Mouse (Mus musculus) brain, adult 2 months (tissue): ENCODE measurements at regions not wholly inside any gene's neighbourhood (a gene's known extent, or its start where the extent isn't known, plus 50 kb on each side); places are given as distances from the start of the nearest gene placed in this dataset.

Source experiments
- DNase-seq: peaks from one replicate; pipeline ENCODE4 v3.0.0; 2011; ENCODE audit warnings: low read depth, low spot score

DNA sequence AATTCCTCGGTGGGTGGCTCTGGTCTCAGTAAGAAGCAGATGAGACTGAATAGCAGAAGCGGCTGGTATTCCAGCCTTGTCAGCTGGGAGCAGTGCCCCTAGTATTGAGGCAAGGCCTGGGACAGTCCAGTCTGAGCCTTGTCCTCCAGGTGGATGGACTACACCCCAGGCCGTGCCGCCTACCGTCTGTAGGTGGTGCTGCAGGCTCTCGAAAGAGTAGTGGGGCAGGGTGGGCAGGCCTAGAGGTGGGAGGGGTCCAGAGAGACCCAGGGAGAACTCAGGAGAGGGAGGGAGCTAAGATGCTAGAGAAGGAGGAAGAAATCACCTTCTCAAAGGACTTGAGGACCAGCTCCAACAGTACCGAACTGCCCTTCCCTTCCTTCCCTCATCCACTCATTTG is 326.0 kb downstream of the Matn1 start:
- peak; percentile 39 for DNase-seq

DNA sequence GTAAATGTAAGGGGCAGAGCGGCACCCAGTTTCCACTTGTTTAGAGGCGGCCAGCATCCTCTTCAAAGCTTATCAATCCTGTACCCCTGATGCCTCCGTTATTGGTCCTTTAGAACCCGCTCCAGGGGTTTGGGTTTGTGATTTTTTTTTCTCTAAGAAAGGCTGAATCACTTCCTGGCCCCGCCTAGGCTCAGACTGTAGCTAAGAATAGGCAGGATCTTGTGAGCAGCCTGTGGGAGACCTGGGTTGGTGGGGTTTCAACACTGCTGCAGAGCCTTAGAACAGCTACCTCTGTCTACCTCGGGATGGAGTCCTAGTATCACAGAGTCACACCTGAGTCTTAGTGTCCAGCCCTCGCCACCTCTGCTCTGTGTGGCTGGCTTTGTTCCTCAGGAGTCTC is 327.9 kb downstream of the Matn1 start:
- DNase-seq: peak; percentile 77

DNA sequence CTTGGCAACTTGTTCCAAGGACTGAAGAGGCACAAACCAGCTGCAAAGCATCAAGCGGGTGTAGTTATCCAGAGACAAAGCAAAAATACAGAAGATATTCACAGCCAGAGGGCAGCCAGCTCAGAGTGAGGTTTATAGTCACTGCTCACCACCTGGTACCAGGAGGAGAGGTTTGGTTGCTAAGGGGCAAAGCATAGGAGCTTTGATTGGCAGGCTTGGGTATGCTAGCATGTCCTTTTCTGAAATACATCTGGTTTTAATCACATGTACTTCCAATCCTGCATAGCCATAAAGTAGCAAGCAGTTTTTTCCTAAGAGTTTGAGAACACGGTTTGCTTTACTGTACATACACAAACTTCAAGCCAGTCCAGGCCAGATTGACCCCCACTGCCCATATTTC is 349.4 kb downstream of the Matn1 start:
- DNase-seq: no peak

DNA sequence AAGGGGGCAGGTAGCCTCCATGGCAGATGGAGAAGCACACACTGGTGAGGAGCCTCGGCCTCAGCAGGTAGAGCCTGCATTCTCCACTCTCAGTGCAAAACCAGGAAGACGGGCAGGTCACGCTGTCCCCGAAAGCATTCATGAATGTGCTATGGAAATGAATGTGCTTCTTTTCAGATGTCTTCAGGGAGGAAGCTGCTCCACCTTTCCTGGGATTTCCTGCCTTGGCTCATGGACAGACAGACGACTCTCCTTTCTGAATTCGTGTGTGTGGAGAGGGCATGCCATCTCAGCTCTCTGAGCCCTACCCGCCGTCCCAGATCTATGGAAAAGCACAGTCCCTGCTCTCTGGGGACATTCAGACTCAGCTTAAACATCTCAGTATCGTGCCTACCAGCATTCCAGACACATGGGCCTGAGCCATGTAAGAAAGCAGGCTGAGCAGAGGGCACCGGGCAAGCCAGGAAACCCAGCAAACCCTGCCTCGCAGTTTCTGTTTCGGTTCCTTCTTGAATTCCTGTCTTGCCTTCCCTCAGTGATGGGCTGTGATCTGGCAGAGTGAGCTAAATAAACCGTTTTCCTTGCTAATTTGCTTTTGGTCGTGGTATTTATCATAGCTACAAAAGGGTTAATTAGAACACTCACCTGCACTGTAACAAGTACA is 354.0 kb downstream of the Matn1 start:
- no peak for DNase-seq

DNA sequence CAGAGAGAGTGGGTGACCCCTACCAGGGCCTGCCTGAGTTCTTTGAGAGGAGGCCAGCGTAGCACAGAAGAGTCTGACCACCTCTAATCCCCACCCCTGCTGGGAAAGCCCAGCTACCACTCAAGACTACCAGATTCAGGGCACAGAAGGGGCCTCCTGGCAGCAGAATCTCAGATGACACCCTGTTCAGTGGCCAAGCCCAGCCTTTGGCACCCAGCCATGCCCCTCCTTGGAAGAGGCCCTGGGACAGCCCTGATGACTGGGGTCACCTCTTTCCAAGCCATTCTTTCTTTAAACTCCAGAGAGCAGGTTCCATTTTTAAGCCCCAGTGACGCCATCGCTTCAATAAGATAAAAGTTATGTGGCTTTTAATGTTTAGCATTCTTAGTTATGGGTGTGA is 359.8 kb downstream of the Matn1 start:
- DNase-seq: no peak

DNA sequence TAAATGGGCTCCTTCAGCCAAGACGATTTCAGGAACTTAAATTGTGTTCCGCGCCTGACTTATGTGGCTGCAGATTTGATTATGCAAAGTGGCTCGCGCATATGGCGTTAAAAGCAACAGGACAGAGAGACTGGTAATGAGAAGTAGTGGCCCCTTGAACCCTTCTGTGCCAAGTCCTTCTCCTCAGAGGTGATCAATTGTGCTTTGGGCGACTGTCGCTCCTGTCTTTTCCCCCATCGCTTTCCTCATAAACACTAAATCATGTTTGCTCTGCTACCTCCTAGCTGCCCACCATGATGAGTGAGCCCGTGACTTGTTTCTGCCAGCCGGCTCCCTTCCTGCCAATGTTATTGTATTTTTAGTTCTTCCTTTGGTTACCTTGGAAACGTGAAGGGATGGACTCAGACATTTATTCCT is 360.2 kb downstream of the Matn1 start:
- peak; percentile 84 for DNase-seq

DNA sequence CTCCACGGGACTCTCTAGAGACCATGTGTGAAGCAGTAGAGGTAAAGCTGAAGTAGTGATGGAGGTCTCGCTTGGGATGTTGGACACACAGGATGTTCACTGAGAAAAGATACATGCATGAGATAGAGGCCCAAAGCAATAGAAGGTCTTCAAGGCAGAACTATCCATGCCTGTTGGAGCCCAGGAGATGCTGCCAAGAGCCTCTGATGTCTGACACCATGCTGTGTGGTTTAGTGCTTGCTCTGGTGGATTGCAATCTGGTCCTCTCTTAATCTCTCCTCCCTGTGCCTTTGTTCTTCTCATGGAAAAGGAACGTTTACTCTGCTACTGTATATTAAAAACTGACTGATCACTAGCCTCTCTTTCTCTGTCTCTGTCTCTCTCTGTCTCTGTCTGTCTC is 370.0 kb downstream of the Matn1 start:
- DNase-seq: no peak

DNA sequence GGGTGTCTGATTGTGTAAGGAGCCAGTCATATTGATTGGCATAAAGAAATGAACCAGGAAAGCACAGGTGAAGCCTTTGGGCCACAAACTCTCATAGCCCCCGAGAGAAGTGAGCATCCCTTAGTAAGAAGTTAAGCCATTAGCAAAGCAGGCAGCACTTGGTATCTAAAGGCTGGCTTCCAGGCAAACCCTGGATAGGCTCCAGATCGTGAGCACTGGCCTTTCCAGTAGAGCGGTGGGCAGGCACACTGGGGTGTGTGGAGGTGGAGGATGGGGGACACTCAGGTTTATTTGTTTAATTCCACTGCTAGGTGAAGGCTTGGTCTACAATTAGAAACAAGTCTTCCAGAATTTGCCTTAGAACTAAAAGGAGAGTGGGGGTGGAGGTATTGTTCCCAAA is 371.9 kb downstream of the Matn1 start:
- no peak for DNase-seq

DNA sequence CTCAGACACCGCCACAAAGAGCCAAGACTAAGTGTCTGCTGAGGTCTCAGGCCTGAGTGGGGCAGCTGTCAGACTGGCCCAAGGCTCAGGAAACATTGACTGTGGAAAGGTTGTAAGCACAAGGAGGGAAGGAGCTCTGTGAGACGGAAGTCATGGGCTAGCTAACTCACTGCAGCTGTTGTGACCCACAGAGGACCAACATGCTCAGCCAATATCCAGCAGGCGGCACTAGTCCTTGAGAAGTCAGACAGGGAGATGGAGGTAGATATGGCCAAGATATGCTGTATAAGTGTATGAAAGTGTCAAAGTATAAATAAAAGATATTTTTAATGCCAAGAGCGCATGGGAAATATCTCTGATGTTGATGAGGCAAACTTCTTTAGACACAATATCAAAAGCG is 378.1 kb downstream of the Matn1 start:
- no peak for DNase-seq

DNA sequence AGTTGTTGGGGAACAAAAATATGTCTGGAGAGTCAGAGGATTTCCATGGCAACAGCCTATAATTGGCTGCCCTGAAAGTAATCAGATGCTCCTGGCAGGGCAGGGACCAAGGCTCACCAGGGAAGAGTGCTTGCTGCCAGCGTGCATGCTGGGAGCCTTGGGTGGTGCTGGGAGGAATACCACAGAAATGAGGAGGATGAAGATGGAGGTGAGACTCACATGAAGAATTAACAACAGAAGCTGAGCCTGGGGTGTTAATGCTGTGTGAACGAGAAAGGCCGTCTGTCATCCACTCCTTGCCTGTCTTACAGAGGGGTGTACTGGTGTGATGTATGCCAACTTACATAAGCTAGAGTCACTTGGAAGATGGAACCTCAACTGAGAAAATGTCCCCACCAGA is 380.3 kb downstream of the Matn1 start:
- peak; percentile 59 for DNase-seq

DNA sequence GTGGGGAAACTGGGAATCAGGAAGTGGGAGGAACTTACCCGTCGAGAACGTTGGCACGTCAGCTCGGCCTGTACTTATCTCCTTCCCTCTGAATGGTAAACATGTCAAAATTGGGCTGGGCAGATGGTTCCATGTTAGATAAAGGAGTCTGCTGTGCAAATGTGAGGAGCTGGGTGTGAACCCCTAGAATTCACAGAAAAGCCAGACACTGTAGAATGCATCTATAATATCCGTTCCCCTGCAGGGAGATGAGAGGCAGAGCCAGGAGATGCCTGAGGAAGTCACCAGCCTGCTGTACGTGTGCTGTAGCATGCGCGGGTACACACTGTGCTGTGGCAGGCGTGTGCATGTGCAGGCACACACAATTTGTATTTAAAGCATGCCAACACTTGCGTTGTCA is 381.0 kb downstream of the Matn1 start:
- peak; percentile 62 for DNase-seq

DNA sequence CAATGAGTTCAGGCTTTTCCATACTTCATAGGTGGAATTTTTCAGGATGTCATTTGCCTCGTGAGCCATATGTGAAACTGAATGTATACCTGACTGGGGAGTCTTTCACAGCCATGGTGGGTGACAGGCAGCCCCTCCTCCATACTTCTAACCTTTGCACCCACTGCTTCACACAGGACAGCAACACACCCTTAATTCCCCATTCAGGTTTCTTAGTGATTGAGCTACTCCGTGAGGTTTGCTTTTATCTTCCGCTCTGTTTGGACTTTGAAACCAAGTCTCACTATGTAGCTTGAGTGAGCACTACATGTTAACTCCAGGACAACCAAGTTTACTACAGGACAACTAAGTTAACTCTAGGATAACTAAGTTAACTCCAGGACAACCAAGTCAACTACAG is 381.4 kb downstream of the Matn1 start:
- DNase-seq: no peak

DNA sequence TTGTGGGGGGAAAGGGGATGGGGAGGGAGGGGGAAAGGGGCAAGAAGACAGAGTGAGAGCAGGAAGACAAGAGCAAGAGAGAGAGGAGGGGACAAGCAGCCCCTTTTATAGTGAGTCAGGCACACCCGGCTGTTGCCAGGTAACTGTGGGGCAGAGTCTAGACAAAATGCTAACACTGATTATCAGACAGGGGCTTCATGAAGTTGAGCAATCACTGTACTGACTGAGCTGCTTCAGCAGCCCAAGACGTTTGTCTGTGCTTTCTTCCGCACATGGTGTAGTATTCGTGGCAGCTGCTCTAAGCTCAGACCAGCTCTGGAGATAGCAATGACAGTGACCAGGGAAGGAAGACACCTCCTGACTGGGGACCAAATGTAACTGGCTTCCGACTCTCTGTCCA is 385.2 kb downstream of the Matn1 start:
- DNase-seq: no peak

DNA sequence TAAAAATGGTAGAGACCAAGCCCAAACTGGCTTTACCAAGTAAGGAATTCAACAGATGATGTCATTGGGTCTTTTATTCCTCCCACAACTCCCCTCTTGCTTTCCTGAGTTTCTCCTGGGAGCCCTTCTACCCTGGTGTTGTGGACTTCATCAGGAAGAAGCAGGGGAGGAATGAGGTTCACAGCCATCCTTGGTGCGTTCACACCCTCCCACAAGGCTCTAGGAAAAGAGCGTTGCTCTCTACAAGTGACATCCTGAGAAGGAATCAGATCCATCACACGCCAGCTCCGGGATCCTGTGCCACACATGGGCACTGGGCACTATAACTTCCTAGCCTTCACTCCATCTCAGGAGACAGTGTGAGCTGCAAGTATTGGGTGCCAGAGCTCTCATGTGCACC is 387.5 kb downstream of the Matn1 start:
- DNase-seq: peak; percentile 55

DNA sequence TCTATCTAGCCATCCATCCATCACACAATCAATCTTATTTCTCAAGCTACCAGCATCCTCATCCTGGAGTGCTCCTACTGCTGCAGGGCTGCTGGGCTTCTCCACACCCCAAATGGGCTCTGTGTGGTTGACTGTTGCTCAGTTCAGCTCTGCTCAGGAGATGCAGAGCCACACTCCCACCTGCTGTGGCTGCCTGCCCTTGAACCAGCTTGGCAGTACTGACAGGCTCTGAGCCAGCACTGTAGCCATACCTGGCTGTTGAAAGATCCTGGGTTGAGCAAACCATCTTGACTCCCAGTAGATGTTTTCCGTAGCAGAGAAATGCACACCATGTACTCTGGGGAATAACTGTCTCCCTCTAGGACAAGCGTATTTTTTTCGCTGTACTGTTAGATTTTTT is 392.6 kb downstream of the Matn1 start:
- DNase-seq: peak; percentile 47

DNA sequence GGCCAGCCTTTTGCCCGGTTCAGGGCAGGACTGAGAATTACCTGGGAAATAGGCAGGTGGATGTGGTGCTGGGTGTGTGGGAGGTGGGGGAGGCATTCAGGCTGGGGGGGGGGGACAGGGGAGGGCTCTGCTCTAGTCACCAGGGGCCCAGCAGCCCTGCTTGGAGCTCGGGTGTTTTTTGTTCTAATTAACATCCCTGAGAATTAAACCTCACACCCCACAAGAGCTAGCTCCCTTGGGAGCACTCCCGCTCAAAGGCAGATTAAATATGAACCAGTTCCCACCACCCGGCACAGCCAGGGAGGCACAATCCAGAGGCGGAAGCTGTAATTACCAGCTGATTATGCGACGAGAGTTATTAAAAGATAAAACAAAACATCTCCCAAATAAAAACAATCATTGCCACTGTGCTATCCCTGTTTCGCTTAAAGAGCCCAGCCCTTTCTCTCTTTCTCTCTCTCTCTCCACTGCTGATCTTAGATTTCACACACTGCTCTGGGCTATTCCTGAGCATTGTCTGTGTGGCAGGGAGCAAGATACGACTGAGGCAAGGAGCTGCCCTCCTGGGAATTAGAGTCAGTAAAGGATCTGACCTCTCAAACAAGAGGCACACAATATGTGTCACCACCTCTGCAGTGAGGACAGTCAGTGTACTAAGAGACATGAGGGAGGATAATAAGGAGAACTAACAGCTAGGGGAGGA is 397.0 kb downstream of the Matn1 start:
- peak; percentile 24 for DNase-seq

DNA sequence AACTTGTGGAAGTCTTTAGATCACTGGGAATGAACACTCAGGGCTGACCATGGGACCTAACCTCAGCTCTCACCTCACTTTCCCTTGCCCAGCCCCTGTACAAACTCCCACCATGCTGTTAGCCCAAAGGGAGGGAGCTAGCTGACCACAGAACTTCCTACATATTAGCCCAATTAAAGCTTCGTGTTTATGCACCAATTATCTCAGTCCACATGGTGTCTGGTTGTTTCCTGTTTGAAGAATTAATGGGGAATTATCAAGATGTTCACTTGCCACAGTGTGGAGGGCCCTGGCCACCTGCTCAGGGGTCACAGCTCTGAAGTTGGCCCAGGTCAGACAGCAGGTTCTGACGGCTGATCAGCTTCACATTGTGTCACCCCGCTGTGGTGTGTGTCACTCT is 402.5 kb downstream of the Matn1 start:
- DNase-seq: no peak

DNA sequence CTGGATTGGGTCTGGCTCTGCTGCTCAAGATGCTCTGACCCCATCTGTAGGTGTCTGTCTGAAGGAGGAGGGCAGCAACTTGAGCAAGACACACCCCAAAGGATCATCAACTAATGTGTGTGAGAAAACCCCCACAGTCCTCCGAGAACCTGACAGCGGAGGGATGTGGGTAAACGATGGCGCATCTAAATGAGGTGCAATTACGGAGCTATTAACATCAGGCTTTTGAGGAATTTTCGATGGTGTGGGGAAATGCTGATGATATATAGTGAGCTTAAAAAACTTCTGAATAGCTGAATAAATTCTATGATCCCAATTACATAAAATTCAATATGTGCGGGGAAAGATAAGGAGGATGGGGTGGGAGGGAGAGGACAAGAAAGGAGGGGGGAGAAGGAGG is 406.1 kb downstream of the Matn1 start:
- no peak for DNase-seq

DNA sequence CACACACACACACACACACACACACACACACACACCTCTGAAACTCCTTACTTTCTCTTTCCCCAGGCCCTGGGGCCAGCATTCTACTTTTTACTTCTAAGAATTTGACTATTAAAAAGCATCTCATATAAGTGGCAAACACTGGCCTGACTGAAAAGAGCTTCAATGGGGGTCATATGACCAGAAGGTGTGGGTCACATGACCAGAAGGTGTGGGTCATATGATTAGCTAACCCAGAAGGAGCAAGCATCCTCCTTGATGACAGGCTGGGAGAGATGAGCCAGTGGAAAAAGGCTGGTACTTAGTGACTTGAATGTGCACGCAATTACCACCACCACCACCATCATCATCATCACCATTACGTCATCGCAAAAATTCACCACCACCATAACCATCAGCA is 410.7 kb downstream of the Matn1 start:
- DNase-seq: no peak

DNA sequence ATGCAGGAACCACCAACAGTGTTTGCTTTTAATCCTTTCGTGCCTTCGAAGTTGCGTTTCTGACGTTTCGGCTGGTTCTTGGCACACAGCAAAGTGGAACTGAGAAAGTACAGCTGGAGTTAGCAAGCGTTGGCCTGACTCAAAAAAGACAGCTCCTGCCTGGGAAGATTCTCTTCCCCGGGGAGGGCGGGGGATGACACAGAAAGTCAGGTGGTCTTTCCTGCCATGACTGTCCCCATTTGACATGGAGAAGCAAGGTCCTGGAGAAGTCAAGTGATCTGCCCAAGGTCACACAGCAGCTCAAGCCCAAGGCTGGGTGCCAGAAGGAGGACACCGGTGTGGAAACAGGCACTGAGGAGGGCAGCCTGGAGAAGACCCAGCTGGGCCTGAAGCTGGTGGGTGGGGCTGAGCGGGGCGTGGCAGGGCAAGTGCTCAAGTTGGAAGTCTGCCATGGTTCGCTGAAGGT is 411.4 kb downstream of the Matn1 start:
- DNase-seq: peak; percentile 75

DNA sequence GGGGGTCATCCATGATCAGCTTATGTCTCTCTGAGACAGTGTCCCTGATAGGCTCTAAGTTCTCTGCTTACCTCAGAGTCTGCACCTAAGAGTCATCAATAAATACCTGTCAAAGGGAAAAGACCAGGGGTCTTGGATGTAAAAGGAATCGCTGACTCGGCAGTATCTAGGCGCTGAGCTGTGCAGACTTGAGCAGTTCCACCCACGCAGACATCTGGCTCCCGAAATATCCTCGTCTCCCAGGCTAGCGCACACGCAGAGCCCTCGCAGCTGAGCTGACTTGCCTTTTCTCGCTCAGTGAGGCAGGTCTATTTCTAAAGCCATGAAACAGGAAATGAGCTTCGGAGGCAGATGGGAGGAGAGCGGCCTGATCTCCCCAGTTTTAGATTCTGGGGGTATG is 412.1 kb downstream of the Matn1 start:
- DNase-seq: peak; percentile 95

DNA sequence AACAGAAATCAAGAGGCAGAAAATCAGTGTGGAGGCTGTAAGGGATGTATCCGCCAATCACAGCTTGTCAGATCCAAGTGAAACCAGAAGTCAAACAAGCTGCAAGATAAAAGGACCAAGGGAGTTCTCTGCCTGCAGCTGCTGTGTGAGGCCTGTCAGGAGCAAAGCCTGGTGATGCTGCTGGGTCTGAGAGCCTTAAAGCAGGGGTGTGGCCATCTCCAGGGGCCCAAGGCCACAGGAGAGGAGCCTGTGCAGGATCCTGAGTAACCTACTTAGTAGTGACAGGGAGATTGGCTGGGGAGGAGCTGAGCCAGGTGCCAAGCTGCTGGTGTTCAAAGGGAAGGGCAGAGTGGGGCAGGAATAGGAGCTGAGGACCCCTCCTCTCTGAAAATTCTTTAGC is 418.8 kb downstream of the Matn1 start:
- no peak for DNase-seq

DNA sequence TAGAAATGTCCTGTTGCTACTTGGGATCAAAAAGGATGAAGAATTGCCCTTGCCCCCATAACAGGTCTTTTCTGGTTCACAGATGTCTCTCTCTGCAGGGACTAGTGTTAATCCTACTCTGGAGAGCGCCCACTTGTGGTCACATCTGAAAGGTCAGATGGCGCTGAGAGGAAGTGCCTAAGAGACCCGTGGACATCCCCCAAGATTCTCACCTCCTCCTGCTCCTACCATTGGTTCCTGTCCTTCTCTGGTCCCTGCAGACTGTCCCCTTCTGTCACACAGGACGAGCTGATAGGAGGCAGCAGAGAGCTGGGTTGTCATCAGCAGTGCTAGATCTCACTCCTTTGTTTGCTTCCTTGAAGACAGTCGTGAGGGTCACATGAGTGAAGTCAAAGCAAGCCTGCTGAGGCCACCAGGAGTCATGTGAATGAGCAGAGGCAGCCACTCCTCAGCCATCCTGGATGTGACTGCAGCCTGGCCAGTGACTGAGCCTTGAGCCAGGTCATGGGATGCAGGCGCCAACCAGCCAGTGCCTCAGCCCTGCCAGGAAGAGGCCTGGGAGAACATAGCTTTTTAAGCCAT is 420.6 kb downstream of the Matn1 start:
- DNase-seq: peak; percentile 30
